Mouse (Mus musculus) lung, postnatal 14 days (tissue): Measurements from ENCODE around the gene Olfr1512.
"Not testable (repeated sequence)": the region's sequence is repeated elsewhere in the genome, so short reads cannot be mapped to it uniquely, and the experiment has no call there.

Source experiments
- DNase-seq: peaks from one replicate; pipeline ENCODE4 v3.0.0; 2021

The Olfr1512 gene

DNA sequence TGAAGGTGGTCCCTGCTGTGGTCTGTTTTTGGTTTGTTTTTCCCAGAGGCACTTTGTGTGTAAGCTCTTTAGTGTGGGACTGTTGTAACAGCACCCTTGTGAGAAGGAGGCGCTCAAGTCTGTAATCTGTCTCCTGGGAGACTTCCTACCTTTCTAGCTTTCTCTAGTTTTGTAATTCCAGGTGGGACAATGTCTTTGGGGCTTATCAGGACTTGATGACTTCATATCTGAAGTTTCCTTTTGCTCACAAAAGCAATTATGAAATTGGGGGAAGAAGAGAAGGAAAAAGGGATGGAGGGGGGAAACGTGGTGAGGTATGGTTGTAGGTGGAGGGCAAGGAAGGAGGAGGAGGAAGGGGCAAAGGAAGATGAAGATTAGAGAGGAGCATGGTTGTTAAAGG lies at the start of gene Olfr1512:
Gene Olfr1512 (minus strand): TSS at position 101 of the 400 bp plus-strand sequence.
- no peak for DNase-seq

DNA sequence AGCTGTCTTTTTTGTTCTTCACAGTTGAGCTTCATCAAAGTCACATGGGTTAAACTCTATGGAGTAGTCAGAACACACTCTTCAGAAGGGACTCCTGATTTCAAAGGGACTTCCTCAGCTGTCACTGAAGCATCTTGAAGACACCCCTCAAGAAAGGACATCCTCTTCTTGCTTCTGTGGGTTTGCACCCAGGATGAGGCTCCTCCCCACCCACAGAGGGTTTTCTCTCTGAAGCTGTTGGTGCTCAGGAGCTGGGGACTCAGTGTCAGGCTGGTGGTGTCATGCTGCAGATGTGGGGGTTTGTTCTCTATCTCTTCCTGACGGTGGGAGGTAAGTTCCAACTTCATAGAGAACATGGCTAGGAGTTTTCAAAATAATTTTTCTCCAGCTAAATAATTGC lies 48.7 kb upstream of the Olfr1512 start:
- no peak for DNase-seq

DNA sequence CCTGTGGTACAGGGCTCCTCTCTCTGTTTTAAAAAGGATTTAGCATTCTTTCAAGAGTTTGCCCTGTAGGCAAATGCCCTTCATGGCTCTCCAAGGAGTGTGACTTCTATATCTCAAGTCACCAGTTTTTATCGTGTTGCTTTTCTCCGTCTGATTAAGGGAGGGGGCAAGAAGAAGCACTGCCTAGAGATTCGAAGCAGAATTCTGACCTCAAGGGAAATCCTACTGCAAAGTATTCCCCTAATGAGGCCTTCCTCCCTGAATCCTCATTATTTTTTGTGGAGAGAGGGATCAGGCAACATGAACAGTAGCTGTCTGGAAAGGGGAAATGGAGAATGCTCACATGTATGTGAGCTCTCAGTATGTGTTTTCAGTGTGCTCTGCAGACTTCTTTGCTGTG lies 35.3 kb upstream of the Olfr1512 start, which contains the start of gene Olfr1510:
Gene Olfr1510 (minus strand): TSS at position 101 of the 400 bp plus-strand sequence.
- DNase-seq: no peak

DNA sequence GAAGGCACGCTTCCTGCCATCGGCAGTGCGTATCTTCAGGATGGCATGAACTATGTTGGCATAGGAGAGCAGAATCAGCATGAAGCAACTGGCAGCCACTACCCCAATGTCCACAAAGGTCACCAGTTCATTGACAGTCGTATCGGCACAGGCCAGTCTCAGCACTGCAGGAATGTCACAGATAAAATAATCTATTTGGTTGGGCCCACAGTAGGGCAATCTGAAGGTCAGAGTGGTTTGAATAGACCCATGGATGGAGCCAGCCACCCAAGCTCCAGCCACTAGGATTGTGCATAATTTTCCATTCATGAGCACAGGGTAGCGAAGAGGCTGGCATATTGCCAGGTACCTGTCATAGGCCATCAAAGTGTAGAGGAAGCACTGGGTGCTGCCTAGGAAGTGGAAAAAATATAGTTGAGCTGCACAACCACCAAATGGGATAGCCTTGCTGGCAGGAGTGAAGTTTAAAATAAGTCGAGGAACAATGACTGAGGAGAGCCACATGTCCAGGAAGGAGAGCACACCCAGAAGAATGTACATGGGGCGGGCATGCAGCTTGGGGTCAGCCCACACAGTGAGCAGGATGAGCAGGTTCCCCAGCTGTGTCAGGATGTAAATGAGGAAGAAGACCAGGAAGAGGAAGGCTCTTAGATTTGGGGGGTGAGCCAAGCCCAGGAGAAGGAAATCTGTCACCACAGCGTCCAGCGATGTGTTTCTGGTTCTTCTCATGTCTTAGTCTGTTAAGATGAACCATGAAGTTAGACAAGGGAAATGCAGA lies 31.4 kb upstream of the Olfr1512 start:
- DNase-seq: not testable (repeated sequence)

DNA sequence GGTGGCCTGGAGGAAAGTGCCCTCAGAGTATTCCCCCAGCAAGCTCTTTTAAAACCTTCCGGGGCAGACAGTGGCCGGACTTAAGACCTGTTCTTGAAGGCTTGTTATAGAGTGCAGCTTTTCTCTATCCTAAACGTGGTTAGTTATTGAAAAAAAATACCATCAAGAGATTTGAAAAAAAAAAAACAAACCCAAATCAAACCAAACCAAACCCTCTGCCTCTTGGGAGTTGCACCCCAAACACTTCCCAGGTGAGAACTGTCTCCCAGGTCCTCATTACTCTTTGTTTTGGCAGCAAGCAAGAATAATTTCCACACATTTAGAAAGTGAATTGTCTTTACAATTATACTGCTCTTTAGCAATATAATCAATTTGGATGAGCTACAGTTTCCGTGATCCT lies 18.3 kb upstream of the Olfr1512 start, which contains the start of gene Olfr1511:
Gene Olfr1511 (minus strand): TSS at position 101 of the 400 bp plus-strand sequence.
- DNase-seq: no peak

DNA sequence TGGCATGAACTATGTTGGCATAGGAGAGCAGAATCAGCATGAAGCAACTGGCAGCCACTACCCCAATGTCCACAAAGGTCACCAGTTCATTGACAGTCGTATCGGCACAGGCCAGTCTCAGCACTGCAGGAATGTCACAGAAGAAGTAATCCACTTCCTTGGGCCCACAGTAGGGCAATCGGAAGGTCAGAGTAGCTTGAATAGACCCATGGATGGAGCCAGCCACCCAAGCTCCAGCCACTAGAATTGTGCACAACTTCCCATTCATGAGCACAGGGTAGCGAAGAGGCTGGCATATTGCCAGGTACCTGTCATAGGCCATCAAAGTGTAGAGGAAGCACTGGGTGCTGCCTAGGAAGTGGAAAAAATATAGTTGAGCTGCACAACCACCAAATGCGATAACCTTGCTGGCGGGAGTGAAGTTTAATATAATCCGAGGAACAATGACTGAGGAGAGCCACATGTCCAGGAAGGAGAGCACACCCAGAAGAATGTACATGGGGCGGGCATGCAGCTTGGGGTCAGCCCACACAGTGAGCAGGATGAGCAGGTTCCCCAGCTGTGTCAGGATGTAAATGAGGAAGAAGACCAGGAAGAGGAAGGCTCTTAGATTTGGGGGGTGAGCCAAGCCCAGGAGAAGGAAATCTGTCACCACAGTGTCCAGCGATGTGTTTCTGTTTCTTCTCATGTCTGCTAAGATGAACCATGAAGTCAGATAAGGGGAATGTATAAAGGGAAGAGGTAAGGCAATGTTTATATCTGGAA lies 11.3 kb upstream of the Olfr1512 start:
- DNase-seq: not testable (repeated sequence)

DNA sequence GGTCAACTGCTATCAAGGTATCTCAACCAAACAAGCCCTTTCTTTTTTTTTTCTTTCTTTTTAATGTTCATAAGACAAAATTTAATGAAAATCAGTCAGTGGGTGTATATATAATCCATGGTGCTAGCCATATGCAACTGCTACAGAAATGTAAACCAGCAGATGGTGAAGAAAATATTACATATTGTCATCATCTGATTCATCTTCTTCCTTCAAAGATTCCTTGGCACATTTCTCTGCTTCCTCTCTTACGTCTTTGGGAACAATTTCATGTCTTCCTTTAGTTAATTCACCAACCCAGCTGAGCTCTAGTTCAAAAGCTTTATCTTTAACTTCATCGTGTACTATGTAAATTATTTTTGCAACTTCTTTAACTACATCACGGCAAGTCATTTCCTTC lies 10.2 kb downstream of the Olfr1512 start:
- no peak for DNase-seq

DNA sequence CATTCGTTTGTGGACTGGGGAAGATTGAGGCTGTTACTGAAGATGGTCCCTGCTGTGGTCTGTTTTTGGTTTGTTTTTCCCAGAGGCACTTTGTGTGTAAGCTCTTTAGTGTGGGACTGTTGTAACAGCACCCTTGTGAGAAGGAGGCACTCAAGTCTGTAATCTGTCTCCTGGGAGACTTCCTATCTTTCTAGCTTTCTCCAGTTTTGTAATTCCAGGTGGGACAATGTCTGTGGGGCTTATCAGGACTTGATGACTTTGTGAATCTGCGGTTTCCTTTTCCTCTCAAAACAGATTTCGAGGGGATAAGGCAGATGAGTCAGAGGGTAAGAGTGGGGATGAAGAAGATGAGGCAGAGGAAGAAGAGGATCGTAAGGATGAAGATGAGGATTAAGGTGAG lies 22.7 kb downstream of the Olfr1512 start, which contains the start of gene Olfr1513:
Gene Olfr1513 (minus strand): TSS at position 101 of the 400 bp plus-strand sequence.
- no peak for DNase-seq

DNA sequence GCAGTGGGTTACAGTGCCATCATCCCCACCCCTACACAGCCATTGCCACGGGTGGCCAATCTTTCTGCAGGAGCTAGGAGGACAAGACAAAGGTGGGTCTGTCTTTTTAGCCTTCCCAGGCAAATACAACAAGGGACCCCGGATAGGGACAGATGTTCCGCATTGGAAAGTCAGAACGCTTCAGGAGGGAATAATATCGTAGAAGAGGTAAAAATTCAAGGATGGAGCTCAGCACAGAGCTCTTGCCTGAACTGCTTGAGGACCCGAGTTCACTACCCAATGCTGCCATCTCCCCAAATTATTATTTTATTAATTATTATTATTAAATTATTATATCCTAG lies 39.5 kb downstream of the Olfr1512 start:
- no peak for DNase-seq

DNA sequence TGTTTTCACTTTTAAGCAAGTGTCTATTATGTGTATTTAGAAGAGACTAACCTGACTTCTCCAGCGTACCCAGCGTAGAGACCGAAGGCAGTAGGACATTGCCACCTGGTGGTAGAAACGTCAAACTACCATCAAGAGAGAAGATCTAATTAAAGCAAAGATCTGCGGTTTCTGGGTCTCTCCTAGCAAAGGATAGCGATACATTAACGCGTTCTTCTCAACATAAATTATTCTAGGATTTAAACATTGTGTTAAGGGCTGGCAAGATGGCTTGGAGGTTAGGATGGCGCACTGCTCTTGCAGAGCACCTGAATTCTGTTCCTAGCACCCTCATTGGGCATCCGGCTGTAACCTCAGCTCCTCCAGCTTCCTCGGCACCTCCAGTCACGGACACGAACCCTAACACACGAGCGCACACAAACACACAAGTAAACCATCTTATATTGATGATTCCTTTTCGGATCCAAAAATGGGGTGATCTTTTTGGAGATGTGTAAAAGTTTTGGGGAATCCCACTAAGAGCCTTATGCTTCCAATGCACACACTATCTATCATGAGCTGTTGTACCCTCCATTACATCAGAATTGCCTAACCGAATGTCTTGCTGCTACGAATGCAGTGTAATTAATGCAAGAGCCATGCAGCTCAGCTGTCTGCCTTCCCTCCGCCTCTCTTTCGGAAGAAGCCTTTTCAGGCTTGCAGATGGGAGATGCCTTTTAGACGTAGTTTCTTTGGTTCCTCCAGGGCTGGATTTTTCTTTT lies 40.0 kb downstream of the Olfr1512 start:
- DNase-seq: peak; percentile 76

DNA sequence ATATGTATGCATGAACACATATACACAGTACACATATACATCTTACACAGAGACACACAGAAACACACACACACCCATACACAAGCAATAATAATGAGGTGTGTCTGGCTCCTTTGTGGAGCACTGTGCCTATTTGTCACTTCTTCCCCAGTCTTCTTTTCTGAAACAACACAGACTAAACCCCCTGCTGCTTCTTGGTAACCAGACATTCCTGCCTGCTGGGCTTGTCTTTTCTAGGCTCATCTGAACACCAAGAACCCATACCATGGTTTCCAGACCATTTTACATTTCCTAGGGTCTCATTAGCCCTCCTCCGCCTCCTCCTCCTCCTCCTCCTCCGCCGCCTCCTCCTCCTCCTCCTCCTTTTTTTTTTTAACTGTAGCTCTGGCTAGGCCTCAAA lies 46.8 kb downstream of the Olfr1512 start:
- no peak for DNase-seq

DNA sequence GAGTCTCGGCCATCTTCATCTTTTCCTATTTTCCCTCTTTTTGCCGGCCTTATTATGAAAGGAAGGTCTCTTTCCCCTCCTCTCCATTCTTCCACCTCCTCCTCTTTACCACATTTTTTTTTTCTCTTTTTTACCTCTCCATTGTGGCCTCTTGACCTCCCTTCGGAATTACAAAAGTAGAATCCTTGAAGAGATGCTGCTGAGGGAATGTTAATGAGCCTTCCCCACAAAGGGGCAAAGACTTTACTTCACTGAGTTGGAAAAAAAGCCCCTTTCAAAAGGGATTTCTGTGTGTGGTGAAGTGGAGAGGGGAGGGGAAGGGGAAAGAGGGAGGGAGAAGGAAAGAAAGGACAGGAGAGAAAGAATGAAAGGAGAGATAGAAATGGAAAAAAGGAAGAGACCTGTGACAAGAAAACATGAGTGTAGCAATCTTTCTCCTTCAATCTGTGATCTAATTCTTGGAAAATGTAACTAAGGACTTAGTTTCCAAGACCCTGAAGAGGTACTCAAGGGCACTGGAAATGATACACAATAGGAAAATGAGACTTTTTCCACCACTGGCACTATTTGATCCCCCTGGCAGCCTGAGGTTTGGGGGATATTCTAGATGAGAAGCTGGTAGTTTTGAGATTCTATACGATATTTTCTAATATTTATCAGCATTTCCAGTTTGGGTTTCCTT lies 47.8 kb downstream of the Olfr1512 start:
- DNase-seq: no peak

DNA sequence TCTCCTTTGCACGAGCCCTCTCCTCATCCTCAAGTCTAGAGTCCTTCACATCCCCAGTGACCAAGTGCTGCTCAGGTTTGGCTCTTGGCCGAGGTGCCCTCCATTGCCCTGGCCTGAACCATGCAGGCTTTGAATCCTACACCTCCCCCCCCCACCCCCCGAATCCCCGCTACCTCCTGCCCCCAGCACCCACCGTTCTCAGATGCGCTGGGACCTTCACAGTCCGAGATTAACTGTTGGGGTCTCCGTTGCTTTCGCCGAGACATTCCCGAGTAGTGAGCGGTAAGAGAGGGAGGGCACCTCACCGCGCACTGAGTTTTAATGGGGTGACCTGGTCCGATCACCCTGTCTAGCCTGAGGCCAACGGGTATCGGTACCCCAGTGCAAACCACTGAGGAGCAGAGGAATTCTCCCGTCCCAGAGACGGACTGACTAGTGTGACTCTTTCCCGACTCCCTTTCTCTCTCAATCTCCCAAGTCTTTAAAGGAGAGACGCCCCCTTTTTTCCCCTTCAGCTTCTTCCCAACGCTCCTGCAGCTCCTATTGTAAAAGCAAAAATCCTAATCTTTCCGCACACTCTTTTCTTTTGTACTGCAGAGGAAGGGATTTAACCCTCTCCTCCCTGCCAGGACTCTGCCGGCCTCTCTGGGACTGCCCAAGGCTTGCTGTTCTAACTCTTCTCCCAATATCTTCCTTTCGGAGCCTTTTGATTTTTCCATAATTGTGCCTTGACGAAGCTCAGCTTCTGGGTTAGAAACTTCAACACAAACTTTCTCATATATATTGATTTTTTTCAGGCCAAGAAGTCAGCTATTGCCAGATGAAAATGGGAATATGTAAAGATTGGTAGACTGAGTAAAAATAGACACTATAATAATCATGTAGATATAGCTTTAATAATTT lies 50.8 kb downstream of the Olfr1512 start, which contains the start of gene Sall2:
Gene Sall2 (minus strand): TSS at position 853 of the 903 bp plus-strand sequence.
- DNase-seq: no peak

DNA sequence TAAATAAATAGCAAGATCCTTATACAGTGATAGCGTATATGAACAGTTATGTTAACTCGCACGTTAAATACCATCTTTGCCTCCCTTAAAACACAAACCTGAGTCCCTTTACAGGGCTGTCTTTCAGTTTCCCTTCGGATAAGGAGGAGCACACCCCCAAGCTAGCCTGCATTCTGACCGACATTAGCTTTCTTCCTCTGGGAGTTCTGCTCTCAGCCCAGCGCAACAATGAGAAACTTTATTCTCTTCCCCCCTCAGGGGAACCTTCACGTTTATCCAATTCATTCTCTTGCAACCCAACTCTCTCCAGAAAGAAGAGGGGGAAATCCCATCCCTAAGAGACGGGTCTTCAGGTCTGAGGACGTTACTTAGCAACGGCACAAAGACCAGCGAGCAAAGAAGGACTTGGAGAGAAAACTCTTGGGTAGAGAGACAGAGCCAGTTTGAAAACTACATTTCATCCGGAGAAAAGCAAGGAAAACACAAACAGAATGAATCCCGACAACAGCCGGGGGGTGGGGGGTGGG lies 51.5 kb downstream of the Olfr1512 start:
- no peak for DNase-seq

DNA sequence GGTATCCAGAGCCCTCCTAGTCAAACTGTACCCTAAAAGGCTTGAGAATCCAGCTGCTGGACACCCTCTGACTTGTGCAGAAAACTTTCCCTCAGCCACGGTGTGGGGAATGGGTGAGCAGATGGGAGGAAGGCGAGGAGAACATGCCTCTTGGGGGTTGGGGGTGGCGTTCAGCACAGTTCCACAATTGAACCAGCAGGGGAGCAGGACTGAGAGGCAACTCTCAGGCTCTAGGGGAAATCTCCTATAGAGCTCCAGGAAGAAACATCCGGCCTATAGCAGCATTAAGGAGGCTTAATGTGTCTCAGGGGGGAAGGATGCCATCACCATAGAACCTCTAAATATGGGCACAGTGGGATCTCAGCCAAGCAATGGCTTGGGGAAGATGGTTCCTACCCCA lies 53.1 kb downstream of the Olfr1512 start:
- no peak for DNase-seq
